Mouse (Mus musculus) heart, postnatal 36 days (tissue): Measurements from ENCODE around the gene Eif3l. TPM values are rescaled to one million over a fixed set of nuclear protein-coding genes. Genes with fewer than 3 reads are reported as not detected.
"Not testable (repeated sequence)": the region's sequence is repeated elsewhere in the genome, so short reads cannot be mapped to it uniquely, and the experiment has no call there.

Experiments
- DNase-seq, 2 experiments: peaks; one replicate each; pipeline ENCODE4 v3.0.0; 2021 to 2022
- intact Hi-C: fragments of 180-260 bp; cut with DNase I; formaldehyde crosslinking; loops from one replicate; pipeline ENCODE4 v1.15.1; 2025
- total RNA-seq, 2 experiments: library from RNA; stranded (reverse); gene quantifications; 2 replicates each; pipeline ENCODE4 v1.2.3; 2021

Gene Eif3l
- 10 to 100 TPM; 71.6 to 72.7 TPM for total RNA-seq

GRCm38 (mm10) chr15:79074913-79075532 is at the start of gene Eif3l:
Gene Eif3l, plus strand, starts transcription at chr15:79075179.
- intact Hi-C loops: loop anchor here (5.0 kb wide), 1 partner anchor 158 kb away; no protein-coding TSS in a partner anchor
- DNase-seq: peak; percentile 87 to 91

- no peak for DNase-seq
- intact Hi-C loops: no loop called here
Observed at GRCm38 (mm10) chr15:79025687-79026308, 49.2 kb upstream of the Eif3l start.

- DNase-seq: no peak
- intact Hi-C loops: no loop called here
Observed at GRCm38 (mm10) chr15:79026511-79027290, 48.3 kb upstream of the Eif3l start.

- peak; percentile 40 to 70 for DNase-seq
- intact Hi-C loops: no loop called here
Observed at GRCm38 (mm10) chr15:79027291-79028205, 47.4 kb upstream of the Eif3l start.

GRCm38 (mm10) chr15:79028237-79028738 is 46.7 kb upstream of the Eif3l start, which contains the start of gene H1f0:
Gene H1f0, plus strand, starts transcription at chr15:79028450.
- intact Hi-C loops: no loop called here
- DNase-seq: peak; percentile 96 to 97

GRCm38 (mm10) chr15:79028823-79029484 is 46.0 kb upstream of the Eif3l start:
- intact Hi-C loops: no loop called here
- no peak for DNase-seq

- DNase-seq: no peak
- intact Hi-C loops: loop anchor here (2.0 kb wide), 1 partner anchor 43 kb away; no protein-coding TSS in a partner anchor
Observed at GRCm38 (mm10) chr15:79029519-79030241, 45.3 kb upstream of the Eif3l start.

GRCm38 (mm10) chr15:79030551-79031435 is 44.2 kb upstream of the Eif3l start:
- peak; percentile 85 for DNase-seq
- intact Hi-C loops: loop anchor here (2.0 kb wide), 1 partner anchor 44 kb away; no protein-coding TSS in a partner anchor

GRCm38 (mm10) chr15:79031908-79032307 is 43.1 kb upstream of the Eif3l start:
- intact Hi-C loops: loop anchor here (2.0 kb wide), 1 partner anchor 45 kb away; no protein-coding TSS in a partner anchor
- DNase-seq: not testable (repeated sequence)

GRCm38 (mm10) chr15:79037913-79038328 is 37.1 kb upstream of the Eif3l start:
- DNase-seq: peak; percentile 80 to 87
- intact Hi-C loops: loop anchor here (1.0 to 5.0 kb wide), 3 partner anchors 32 to 121 kb away; no protein-coding TSS in a partner anchor

GRCm38 (mm10) chr15:79038331-79038730 is 36.6 kb upstream of the Eif3l start:
- intact Hi-C loops: loop anchor here (1.0 to 5.0 kb wide), 3 partner anchors 32 to 121 kb away; no protein-coding TSS in a partner anchor

GRCm38 (mm10) chr15:79038853-79039252 is 36.1 kb upstream of the Eif3l start:
- intact Hi-C loops: loop anchor here (1.0 to 5.0 kb wide), 3 partner anchors 31 to 122 kb away; no protein-coding TSS in a partner anchor

More at GRCm38 (mm10) chr15:79038331-79038730, 36.6 kb upstream of the Eif3l start:
- no peak for DNase-seq

GRCm38 (mm10) chr15:79040501-79041416 is 34.2 kb upstream of the Eif3l start:
- no peak for DNase-seq
- intact Hi-C loops: no loop called here

More at GRCm38 (mm10) chr15:79038853-79039252, 36.1 kb upstream of the Eif3l start:
- DNase-seq: peak; percentile 57 to 69

- intact Hi-C loops: no loop called here
- no peak for DNase-seq
Observed at GRCm38 (mm10) chr15:79041585-79041984, 33.4 kb upstream of the Eif3l start, which contains the start of gene Galr3. Gene Galr3, plus strand, starts transcription at chr15:79041885.

GRCm38 (mm10) chr15:79042721-79043491 is 32.1 kb upstream of the Eif3l start:
- no peak for DNase-seq
- intact Hi-C loops: no loop called here
